Mouse (Mus musculus): ENCODE data around the gene Rassf2.

Gene Rassf2

DNA sequence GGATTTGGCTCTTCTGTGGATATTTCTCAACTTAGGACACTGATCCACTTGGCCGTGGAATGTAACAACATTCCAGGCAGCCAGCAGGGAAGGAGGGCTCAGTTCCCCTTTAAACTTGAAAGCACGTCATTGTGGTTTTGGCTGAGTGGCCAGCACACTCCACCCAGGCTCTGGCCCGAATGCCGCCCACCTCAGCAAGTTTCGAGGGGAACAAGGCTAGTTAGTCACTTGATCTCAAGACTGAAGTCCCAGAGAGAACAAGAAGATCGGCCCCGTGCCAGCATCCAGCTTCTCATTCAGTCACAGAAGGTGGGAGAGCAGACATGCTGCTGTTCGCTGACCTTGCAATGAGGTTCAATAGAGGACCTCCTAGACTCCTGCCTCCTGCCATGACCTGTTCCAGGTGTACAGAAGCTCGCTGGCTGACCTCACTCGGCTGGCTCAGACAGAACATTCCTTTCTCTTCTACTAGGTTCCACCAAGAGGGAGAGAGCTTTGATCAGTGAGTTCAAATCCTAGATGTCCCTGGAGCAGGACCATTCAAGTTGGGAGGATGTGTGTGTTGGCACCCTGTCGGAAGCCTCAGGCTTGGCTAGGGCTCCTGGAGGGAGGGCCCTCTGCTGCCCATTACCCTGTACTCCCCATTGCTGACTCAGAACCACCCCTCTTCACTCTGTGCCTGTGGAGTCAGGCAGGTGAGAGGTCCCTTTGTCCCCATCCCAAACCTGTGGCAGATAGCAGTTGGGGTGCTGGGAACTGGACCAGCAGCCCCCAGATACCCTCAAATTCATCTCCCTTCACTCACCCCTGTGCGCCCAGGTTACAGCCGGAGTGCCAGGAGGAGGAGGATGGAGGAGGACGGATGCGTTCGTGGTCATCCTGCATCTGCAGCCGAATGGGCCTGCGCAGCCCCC is 23.2 kb downstream of the Rassf2 start:
- peak; percentile 85 to 88 for DNase-seq (ENCODE audit: low spot score in 2 of 2)

DNA sequence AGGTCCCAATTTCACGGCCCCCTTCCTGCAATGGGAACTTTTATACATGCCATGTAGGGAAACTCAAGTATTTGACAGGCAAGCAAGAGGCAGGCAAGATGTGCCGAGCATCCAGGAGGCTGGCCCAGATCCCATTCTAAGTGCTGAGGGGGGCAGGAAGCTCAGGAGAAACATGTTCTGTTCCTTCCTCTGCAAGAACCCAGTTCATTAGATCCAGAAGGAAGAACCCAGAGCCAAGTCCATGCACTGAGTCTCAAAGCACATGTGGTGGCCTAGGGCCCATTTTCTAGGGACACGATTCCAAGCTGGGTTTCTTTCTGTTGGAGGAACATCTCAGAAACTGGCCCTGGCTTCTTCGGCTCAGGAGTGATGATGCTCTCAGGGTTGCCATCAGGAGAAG is 24.6 kb downstream of the Rassf2 start:
- DNase-seq (ENCODE audit: low spot score in 2 of 2), result no peak

DNA sequence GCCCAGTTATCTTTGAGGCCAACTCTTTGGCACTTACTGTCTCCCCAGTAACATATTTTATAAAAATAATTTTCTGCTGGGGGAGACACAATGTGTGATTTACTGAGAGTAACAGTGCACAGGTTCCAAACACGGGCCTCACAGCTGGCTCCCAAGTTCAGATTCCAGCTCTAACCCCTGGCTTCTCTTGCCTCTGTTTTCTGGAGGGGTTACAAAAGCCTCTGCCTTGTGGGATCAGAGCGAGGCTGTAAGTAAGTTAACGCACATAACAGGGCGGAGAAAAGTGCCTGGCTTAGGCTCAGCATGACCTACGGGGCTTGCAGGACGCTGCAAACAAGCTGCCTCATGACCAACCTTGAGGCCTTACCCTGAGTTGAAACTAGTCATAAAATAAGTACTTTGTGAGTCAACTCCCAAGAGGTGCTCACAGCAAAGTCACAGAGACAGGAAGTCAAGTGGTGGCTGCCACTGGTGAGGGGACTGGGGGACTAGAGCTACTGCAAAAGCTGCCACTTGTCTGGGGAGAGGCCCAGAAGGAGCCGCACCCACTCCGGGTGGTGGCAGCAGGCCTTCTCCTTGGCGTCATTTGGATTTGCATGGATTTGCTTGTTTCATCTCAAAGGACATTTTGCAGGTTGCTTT is 25.4 kb downstream of the Rassf2 start:
- DNase-seq (ENCODE audit: low spot score in 2 of 2), result no peak

DNA sequence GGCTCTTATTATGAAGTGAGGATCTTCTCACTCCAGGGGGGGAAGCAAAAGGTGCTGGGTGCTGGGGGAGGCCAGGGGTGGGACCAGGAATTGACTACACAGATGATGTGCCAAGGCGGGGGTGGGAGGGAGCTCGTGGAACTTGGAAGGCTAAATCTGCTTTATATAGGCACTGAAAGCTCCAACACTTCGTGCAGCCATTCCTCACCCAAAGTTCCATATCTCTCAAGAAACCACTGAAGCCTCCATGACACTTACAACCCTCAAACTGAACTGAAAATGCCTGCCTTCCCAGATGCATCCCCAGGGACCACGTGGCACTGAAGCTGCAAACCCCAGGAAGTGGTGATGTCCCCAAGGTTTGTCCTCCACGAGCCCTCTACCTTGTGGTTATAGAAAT is 26.1 kb downstream of the Rassf2 start:
- DNase-seq (ENCODE audit: low spot score in 2 of 2), result no peak

DNA sequence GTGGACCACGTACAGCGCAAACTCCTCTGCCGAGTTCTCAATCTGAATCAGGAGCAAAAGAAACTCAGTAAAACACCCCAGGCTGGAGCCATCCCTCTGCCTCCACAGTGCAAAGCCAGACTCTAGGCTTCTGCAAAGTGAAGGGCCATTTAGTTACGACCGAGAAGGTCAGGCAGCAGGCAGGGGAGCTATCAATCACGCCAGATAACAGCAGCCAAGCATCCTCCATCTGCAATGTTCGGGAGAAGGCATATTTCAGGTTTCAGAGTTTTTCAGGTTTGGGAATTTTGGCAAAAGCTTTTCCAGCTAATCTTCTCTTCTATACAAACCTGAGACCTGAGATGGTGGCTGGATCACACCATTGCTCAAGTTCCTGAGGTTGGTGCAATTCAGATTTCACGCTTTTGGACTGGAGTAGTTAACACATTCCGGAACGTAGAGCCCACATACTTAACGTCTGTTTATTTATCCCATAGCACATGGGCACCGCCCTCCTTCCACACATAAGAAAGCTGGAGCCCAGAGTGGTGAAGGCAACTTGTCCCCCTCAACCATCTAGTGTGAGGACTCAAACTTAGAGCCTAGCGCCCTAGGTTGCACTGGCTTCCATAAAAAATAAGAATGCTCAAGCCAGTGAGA is 28.2 kb downstream of the Rassf2 start:
- no peak for DNase-seq (ENCODE audit: low spot score in 2 of 2)

DNA sequence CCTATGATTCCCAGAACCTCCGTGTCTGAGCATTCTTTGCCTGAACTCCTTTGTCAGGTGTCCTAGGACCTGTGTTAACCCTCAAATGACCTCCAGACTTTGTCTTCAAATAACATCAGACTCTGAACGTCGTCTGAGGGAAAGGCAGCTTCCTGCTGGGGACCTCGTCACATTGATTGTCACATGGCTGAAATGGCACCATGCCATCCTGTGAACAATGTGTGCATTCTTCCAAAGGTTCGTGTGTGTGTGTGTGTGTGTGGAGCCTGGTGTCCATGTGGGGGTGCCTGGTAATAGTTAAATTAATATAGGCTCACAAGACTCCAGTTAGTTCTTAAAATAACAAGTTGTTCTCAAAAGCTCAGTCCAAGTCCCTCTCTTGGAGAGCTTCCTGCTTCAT is 32.7 kb downstream of the Rassf2 start:
- no peak for DNase-seq (ENCODE audit: low spot score in 2 of 2)

DNA sequence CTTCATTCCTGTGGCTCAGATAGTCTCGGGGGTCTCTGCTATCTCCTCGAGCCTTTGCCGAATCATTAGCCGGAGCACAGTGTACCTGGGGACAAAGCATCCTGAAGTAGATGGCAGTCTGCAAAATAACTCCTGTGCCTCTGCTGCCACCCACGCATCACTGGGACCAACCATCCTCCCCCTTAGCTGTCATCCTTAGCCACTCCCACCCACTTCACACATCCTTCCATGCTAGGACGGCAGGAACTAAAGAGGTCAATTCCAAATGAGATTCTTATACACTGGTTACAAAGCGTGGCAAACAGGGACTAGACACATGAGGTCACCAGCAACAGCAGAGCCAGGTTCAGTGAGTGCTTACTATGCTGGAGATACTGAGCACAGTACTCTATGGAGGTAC is 33.7 kb downstream of the Rassf2 start:
- DNase-seq (ENCODE audit: low spot score in 2 of 2), result no peak

DNA sequence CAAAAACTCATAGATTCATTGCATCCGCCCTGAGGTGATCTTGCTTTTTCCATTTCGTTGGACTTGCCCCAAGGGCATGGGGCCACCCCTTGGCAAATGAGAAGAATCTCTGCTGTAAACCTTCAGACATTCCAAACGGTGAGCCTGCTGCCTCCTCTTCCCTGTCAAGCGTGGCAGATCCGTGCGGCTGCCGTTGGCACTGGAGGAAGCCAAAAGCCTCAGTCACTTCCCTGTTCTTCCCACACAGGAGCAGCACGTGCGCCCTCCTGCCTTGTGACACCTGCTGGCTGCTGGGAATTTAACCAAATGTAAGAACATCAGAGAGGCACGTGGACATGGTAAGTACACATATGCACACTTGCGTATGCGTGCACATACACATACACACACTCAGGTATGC is 34.3 kb downstream of the Rassf2 start:
- DNase-seq (ENCODE audit: low spot score in 2 of 2), result no peak

DNA sequence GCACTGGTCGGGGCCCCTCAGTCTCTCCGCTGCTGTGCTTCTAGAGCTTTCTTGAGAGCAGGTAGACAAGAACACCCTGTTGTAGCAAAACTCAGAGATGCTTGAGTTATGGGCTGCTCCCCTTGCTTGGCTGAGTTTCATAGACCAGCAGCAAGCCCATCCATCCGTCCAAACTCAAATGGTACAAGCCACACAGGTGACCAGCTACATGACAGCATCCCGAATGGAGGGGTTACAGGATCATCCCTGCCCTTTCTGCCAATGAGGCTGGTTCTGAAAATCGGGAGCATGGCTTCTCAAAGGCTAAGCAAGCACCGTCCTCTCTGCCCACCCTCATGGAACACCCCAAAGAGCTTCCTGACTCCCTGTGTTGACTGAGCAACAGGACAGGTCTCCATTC is 35.1 kb downstream of the Rassf2 start:
- no peak for DNase-seq (ENCODE audit: low spot score in 2 of 2)

DNA sequence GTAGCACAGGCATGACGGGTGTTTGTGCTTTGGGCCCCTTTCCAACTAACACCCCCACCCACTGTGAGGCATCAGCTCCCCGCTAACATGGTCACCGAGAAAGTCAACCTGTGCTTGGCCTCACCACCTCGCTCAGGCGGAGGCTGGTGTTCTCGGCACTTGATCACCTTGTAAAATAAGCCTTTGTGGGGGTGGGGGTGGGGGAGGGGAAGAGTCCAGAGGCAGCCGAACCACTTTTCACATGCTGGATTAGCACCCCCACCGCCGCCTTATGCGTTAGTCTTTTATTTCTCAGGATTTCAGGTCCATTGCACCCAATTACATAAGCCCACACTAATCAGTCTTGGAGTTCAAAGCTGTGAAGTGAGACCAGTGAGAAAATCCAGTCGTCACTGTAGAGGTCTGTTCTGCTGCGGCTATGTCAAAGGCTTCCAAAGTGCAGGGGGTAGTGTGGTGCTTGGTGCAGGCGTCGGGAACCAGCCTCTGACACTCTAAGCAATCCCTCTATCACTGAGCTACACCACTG is 36.4 kb downstream of the Rassf2 start:
- no peak for DNase-seq (ENCODE audit: low spot score in 2 of 2)

DNA sequence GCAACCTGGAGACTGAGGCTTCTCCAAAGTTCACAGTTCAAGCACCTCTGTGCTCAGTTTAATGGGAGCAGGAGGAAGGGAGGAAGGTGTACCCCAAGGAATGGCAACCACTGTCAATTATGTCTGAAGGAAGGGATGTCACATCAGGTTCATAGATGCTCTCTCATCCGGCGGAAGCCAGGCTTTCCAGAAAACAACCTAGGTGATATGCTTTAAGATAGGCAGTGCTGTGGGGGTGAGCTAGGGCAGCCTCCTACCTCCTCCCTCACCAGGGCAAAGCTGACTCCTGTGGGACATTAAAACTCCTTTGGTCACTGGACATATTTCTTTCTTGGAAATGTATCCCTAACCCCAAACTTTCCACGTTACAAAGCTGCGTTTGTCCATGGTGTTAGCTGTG is 36.9 kb downstream of the Rassf2 start:
- DNase-seq (ENCODE audit: low spot score in 2 of 2), result no peak

DNA sequence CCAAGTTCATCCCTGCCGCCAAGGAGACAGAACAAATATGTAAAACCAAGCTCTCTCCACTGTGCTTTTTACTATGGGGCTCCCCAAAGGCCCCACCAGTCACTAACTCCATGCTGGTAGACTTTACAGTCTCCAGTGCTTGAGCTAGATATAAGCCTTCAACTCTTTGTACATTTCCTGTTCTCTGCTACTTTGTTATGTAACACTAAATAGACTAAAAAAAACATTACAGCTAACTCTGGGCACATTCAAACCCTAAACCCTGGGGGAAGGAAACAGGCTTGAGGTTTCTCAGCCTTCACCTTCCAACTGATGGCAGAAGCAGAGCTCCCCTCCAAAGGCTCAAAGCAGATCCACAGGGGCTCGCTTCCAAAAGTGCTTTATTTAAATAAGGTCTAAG is 37.6 kb downstream of the Rassf2 start:
- DNase-seq (ENCODE audit: low spot score in 2 of 2), result no peak

DNA sequence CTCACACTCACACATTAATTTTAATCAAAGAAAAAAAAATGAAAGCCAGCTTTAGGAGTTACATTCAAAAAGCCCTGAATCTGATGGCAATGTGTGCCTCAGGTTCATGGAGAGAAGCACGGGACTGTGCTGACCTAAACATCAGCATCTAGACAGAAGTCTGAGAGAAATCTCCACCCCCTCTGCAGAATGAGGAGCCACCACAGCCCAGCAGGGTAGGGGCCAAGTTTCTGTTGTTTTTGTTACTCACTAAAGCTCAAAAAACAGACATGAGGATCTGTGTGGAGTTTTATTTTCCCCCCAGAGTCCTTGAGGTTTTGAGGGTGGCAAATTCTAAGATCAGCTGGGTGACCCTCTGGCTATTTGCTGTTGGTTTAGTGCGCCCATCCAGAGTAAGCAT is 41.5 kb downstream of the Rassf2 start:
- DNase-seq (ENCODE audit: low spot score in 2 of 2), result no peak

DNA sequence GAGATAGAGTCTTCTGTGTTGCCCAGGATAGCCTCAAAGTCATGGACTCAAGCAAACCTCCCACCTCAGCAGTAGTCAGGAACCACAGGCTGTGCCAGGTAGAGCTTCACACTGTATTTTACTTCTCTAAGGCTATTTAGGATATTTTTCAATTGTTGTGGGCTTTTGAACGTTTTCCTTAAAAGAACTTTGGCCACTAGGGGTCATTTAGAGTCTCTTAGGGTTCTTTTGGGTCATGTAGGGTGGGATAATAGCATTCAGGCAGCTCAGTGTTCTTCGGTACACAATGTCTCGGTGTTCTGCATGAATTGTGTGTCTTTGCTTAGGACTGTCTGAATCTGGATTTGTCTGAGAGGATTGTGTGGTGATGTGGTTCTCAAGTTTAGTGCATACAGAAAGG is 42.1 kb downstream of the Rassf2 start:
- no peak for DNase-seq (ENCODE audit: low spot score in 2 of 2)

DNA sequence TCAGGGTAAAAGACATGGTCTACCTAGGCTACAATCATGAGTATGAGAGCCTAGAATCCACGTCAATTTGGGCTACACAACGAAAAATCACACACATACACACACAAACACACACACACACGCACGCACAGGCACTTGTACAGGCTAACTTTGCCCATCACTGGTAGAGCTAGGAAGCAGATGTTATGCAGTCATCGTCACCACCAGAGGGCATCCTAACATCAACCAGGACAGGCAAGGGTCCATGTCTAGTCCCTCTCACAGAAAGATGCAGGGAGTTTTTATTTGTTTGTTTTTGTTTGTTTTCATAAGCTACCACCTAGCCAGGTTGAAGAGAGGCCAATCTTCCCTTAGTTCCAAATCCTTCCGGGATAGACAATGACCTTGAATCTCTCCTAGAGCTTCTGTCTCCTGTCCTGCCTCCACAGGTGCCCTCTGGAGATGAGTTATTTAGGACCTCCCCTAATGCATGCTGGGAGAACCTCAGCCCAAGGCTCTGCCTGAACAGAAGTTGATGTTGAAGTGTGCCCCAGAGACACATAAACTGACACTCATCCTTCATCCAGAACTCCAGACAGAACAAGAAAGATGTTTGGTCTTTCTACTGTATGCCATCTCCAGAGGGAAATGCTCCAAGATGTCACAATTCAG is 47.4 kb downstream of the Rassf2 start:
- peak in 1 of 2 experiments; percentile 56 for DNase-seq (ENCODE audit: low spot score in 2 of 2)

DNA sequence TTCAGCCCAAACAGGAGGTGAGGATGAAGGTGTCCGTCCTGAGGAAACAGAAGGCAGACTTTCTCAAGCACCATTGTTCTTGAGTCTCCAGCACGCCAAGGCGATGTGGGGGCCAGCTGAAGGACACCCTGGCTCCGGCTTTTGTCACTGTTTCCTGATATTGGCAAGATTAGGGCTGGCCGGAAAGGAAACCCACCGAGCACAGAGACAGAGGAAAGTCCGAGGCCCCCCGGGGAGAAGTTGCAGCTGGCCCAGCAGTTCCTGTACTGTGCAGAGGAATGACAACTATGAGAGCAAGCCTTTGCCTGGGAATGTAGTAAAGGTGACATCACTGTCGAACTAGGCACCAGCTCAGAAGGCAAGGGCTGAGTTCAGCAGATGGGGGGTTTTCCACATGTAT is 49.2 kb downstream of the Rassf2 start:
- peak; percentile 36 to 77 for DNase-seq (ENCODE audit: low spot score in 2 of 2)

DNA sequence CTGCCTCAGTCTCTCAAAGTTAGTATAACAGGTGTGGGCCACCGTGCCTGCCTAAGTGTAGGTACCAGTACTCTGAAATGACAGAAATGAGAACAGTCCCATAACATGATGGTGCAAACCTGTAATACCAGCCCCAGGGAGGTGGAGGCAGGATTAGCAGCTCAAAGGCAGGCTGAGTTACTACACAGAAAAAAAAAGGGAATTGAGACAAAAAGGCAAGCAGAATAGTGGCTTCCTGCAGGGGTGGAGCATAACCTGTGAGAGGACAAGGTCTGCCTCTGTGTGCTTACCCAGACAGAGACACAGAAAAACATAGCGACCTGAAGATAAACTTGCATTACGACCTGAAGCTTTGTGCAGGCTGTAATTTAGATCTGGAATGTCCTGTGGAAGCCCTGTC is 53.4 kb downstream of the Rassf2 start:
- DNase-seq (ENCODE audit: low spot score in 2 of 2), result no peak

DNA sequence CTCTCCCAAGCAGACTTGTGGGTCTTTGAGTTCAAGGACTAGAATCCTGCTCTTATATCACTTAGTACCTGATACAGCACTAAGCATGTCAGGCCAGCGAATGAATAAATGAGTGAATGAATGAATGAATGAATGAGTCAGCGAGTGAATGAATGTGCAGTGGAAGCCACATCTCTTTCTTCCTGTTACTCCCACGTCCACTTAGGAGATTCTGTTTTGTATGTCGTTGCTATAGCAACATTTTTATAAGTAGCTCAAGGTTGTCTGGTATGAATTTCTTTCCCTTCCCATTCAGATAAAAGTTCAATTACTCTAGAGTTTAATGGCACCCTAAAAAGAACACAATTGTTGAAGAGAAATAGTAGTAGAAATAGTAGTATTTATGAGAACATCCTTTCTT is 59.0 kb downstream of the Rassf2 start:
- DNase-seq (ENCODE audit: low spot score in 2 of 2), result no peak

DNA sequence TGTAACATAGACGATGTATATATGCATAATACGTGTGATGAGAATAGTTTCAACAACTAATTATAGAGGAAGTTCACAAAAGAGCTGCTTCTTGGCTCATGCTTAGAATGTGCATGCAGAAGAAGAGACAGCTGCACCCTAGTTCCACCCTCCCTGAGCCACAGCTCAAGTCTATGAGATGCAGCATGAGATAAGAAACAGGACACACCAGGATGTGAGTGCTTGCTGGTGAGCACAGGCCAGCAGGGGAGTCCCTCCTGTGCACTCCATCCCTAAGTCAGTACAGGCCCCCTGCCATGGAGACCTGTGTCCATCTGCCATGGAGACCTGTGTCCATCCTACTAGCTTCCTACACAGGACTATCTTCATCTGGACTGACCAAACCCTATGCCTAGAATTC is 59.5 kb downstream of the Rassf2 start:
- no peak for DNase-seq (ENCODE audit: low spot score in 2 of 2)

DNA sequence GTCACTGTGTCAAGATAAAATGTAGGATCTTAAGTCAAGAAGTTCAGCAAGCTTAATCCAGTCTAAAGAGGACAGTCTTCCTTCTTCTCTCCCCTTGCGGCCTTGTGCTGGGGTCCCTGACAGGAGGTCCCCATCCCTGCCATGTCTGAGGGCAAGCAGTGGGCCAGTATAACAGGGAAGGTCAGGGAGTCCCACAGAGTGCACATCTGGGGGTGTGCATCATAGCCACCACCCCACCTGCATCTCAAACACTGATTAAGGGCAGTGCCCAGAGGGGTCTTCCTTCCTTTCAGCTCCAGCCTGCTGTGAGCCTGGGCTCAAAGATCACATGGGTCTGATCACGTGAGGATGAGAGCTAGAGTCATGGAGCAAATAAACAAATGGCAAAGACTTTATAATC is 68.4 kb downstream of the Rassf2 start:
- no peak for DNase-seq (ENCODE audit: low spot score in 2 of 2)

DNA sequence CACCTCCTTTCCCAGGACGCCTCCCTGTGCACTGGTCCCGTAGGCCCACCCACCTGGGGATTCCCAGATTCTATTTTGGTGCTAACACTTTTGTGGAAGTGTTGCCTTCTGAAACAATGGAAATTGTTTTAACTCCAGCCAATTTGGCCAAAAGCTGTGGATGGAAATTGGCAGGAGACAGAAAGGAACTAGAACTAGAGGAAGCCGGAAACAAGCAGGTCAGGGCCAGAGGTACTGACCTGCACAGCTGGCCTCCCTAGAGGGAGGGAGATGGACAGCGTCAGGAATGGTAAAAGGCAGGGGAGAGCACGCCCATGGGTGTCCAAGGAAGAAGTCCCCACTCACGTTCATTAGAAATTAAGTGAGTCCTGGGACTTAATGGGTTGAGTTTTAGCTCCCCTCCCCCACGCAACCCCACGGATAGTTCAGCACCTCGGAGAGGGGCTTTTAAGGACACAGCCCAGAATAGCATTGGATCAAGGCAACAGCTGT is 72.3 kb downstream of the Rassf2 start:
- DNase-seq (ENCODE audit: low spot score in 2 of 2), result peak; percentile 58 to 84
